Mouse (Mus musculus): ENCODE measurements at regions not wholly inside any gene's neighbourhood (a gene's known extent, or its start where the extent isn't known, plus 50 kb on each side); places are given as distances from the start of the nearest gene placed in this dataset.
A peak's percentile ranks its signal among the peaks of the same experiment; 100 is the strongest.

DNA sequence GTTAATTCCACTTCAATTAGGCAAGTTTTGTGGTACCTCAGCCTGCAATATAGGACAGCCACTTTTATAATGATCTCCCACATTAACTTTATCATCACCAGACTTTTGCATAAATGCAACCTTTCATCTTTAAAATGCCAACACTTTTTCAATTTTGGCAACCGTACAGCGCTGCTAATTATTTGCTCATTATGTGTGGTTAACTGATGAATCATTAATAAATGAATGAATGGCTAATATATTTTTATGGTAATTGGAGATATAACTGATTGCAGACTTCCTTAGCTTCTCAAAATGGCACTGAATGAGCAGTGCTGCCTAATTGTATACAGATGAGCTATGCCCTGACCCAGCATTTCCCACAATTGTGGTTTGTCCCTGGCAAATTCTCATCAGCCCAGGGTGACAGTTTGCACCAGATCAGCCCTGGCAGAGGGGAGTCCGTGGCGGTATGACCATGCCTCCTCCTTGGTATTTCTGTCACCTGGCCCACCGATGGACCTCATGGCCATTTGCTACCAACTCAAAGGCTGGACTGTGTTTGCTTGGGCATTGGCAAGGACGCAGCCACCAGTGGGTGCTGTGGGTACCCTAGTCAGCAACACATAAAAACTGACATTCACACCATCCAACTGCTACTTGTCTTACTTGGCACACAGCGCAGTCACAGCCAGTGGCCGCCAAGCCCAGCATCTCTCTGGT is 173.7 kb upstream of the Lmo4 start:
- Histone ChIP-seq H3K4me3 (replicated peaks; ENCODE audit: low read depth, low read length) (no peak overlapping the region), H3K9ac (ENCODE audit: low read depth, low read length) (no peak overlapping the region), H3K27me3 (ENCODE audit: insufficient read depth, low read length) (no peaks in the 10 kb centered on the region), H3K27ac (no peak overlapping the region), H3K36me3 (ENCODE audit: insufficient read depth, low read length) (no peaks in the 10 kb centered on the region), H3K4me1 (replicated peaks; ENCODE audit: insufficient read depth, low read length) (no peaks in the 10 kb centered on the region; the same call in 1 of the 2 replicates), H3K4me2 (ENCODE audit: low read length) (no peak overlapping the region), H3K9me3 (replicated peaks; ENCODE audit: low read length) (no peaks in the 10 kb centered on the region)
- WGBS, result 89% methylated on average over 8 of the region's 8 CpGs
- no peak for ATAC-seq (replicated peaks; ENCODE audit: low FRiP score, low read depth)
- TF ChIP-seq CTCF (IDR thresholded peaks at IDR 0.05; ENCODE audit: low read depth), result no peak
- no peak for DNase-seq (ENCODE audit: low spot score)

DNA sequence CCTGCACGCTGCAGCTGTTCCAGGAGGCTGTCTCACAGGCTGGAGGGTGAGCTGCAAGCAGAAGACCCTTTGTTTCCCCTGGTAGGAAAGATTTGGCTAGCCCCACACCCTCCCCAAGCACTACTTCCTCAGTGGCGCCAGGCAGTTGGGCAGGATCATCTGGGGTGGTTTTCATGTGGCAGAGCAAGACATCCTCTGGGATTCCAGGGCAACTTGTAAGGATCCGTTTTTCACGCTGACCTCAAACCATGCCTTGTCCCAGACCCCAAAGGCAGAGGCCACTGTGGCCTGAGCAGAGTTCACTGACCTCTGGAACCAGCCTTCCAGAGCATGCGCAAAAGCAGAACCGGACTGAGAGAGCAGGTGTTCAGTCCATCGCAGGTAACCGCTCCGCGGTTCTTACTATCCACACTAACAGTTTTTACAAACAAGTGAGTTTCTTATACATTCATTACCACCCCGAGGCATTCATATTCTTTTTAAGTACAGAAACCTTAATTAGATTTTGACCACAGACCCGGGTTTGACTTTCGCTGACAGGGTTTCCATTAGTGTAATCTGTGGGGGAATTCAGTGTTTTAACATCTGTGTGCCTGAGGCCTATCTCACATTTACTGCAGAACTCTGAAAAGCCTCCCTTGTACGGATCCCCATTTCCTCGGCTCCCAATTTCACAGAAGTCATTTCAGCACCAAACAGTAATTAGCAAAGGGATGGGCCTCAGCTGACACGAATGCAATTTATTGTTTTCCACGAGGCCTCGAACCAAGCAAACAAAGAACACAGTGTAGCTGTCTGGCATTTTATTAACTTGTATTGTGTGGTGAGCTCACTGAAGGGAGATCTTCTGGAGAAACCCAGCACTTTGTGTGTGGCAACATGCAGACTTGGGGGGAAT is 172.9 kb upstream of the Lmo4 start:
- no peak for ATAC-seq (replicated peaks; ENCODE audit: low FRiP score, low read depth)
- H3K9me3 ChIP-seq (replicated peaks; ENCODE audit: low read length), result no peaks in the 10 kb centered on the region
- no peak overlapping the region for H3K4me2 ChIP-seq (ENCODE audit: low read length)
- no peak overlapping the region for H3K4me3 ChIP-seq (replicated peaks; ENCODE audit: low read depth, low read length)
- no peaks in the 10 kb centered on the region for H3K36me3 ChIP-seq (ENCODE audit: insufficient read depth, low read length)
- no peak for DNase-seq (ENCODE audit: low spot score)
- TF ChIP-seq CTCF (IDR thresholded peaks at IDR 0.05; ENCODE audit: low read depth), result no peak
- H3K27ac ChIP-seq, result no peak overlapping the region
- 49% methylated on average over 18 of the region's 18 CpGs for WGBS
- H3K27me3 ChIP-seq (ENCODE audit: insufficient read depth, low read length), result no peaks in the 10 kb centered on the region
- no peak overlapping the region for H3K9ac ChIP-seq (ENCODE audit: low read depth, low read length)
- H3K4me1 ChIP-seq (replicated peaks; ENCODE audit: insufficient read depth, low read length), result no peaks in the 10 kb centered on the region; the same call in 1 of the 2 replicates

GRCm38 (mm10) chr3:144376463-144377402 is 171.7 kb upstream of the Lmo4 start:
- Histone ChIP-seq H3K4me2 (ENCODE audit: low read length) (no peak overlapping the region), H3K9me3 (replicated peaks; ENCODE audit: low read length) (no peaks in the 10 kb centered on the region), H3K4me1 (replicated peaks; ENCODE audit: insufficient read depth, low read length) (no peaks in the 10 kb centered on the region; the same call in 1 of the 2 replicates), H3K36me3 (ENCODE audit: insufficient read depth, low read length) (no peaks in the 10 kb centered on the region), H3K4me3 (replicated peaks; ENCODE audit: low read depth, low read length) (no peak overlapping the region), H3K27me3 (ENCODE audit: insufficient read depth, low read length) (no peaks in the 10 kb centered on the region), H3K27ac (no peak overlapping the region), H3K9ac (ENCODE audit: low read depth, low read length) (no peak overlapping the region)
- no peak for TF ChIP-seq CTCF (IDR thresholded peaks at IDR 0.05; ENCODE audit: low read depth)
- 66% methylated on average over 15 of the region's 15 CpGs for WGBS
- DNase-seq (ENCODE audit: low spot score) (no peak), ATAC-seq (replicated peaks; ENCODE audit: low FRiP score, low read depth) (no peak)

DNA sequence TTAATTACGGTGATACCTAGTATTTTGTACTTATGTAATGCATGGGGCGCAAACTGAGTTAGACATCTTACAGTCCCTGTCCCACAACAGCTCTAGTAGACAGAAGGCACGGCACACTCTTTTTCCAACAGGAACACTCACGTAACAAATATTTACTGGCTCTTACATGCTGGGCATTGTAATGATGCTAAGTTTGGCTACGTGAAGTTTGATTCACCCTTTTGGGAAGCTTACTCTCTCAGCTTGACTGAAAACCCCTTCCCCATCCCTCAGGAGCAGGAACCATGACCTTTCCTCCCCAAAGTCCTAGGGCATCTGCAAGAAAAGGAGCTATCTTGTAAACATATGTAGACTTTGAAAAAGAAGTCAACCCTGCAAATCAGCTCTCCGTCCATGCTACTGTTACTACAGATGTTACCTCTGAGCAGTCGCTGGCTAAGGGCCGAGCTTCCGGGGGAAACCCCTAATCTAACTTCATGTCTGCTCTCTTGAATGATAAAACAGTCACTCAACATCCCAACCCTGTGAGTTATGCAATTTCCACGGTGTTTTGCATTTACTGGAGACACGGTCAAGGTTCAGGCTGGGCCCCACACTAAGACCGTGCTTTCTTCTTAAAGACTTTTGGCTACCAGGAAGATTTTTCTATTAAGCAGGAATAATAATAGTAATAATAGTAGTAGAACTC is 170.8 kb upstream of the Lmo4 start:
- Histone ChIP-seq H3K9ac (ENCODE audit: low read depth, low read length) (no peak overlapping the region), H3K27ac (no peak overlapping the region), H3K4me2 (ENCODE audit: low read length) (no peak overlapping the region), H3K4me1 (replicated peaks; ENCODE audit: insufficient read depth, low read length) (no peaks in the 10 kb centered on the region), H3K36me3 (ENCODE audit: insufficient read depth, low read length) (no peaks in the 10 kb centered on the region), H3K4me3 (replicated peaks; ENCODE audit: low read depth, low read length) (no peak overlapping the region), H3K27me3 (ENCODE audit: insufficient read depth, low read length) (no peaks in the 10 kb centered on the region), H3K9me3 (replicated peaks; ENCODE audit: low read length) (no peaks in the 10 kb centered on the region)
- WGBS, result 67% methylated on average over 12 of the region's 12 CpGs
- no peak for ATAC-seq (replicated peaks; ENCODE audit: low FRiP score, low read depth)
- peak; percentile 31 for DNase-seq (ENCODE audit: low spot score)
- no peak for TF ChIP-seq CTCF (IDR thresholded peaks at IDR 0.05; ENCODE audit: low read depth)

DNA sequence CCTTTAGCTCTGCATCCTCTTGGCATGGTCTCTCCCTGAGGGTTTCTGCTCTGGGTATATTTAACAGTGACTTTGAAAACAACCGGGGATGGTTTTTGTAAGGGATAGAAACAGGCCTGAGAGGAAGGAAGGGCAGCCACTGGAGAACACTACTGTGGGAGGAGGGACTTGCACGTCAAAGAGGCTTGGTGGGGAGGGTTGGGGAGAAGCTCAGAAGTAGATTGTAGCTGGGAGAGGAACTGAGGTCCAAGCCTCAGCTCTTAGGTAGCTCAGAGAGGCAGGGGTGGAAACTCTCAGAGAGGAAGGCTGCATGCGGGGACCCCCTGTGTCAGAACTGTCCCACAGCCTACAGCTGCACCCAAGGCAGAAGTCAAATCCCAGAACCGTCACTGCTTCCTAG is 163.3 kb upstream of the Lmo4 start:
- WGBS, result 52% methylated on average over 4 of the region's 4 CpGs
- Histone ChIP-seq H3K36me3 (ENCODE audit: insufficient read depth, low read length) (no peaks in the 10 kb centered on the region), H3K4me3 (replicated peaks; ENCODE audit: low read depth, low read length) (no peak overlapping the region), H3K4me2 (ENCODE audit: low read length) (no peak overlapping the region), H3K27me3 (ENCODE audit: insufficient read depth, low read length) (no peaks in the 10 kb centered on the region), H3K9me3 (replicated peaks; ENCODE audit: low read length) (no peaks in the 10 kb centered on the region), H3K27ac (no peak overlapping the region), H3K9ac (ENCODE audit: low read depth, low read length) (no peak overlapping the region), H3K4me1 (replicated peaks; ENCODE audit: insufficient read depth, low read length) (no peaks in the 10 kb centered on the region)
- DNase-seq (ENCODE audit: low spot score), result no peak
- no peak for ATAC-seq (replicated peaks; ENCODE audit: low FRiP score, low read depth)
- no peak for TF ChIP-seq CTCF (IDR thresholded peaks at IDR 0.05; ENCODE audit: low read depth)

All from kidney, postnatal 0 days (tissue).